Mouse (Mus musculus) left cerebral cortex, postnatal 10 days (tissue): Measurements from ENCODE around the gene Gm9125. TPM values are rescaled to one million over a fixed set of nuclear protein-coding genes. Genes with fewer than 3 reads are reported as not detected.
"Not testable (repeated sequence)": the region's sequence is repeated elsewhere in the genome, so short reads cannot be mapped to it uniquely, and the experiment has no call there.

Source experiments
- DNase-seq, 2 experiments: peaks; one replicate each; pipeline ENCODE4 v3.0.0; 2021 to 2022; ENCODE audit warnings: low spot score in 2 of 2, mixed read lengths in 1 of 2; ENCODE audit errors: extremely low spot score in 1 of 2
- intact Hi-C: fragments of 180-260 bp; cut with DNase I; formaldehyde crosslinking; loops from one replicate; pipeline ENCODE4 v1.15.1; 2025
- total RNA-seq, 2 experiments: library from RNA; stranded (reverse); gene quantifications; 2 replicates each; pipeline ENCODE4 v1.2.3; 2021

Gene Gm9125
- total RNA-seq: not detected

GRCm38 (mm10) chr3:94054785-94055184 lies at the start of gene Gm9125:
Gm9125 (minus strand) TSS chr3:94054885.
- DNase-seq, intact Hi-C loops: not testable (repeated sequence)

DNA sequence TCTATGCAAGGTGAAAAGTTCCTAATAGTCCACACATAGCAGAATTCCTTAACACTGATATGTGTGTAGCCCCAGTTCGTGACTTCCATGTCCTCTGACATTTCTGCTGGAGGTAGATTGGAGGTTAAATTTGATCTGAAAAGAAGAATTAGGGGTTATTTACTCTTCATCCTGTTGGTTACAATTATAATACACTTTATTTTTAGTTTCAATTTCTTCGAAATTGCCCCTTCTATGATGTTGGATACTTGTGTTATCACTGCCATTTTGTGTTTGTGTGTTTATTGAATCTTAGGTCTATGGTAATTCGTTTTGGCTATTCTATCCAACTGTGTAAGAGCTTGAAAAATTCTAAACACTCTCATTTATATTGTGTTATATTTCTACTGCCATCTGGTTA lies 17.9 kb upstream of the Gm9125 start, which contains the start of gene Gm10697:
Gm10697 (minus strand) TSS at position 101 of the 400 bp plus-strand sequence.
- intact Hi-C loops, DNase-seq: not testable (repeated sequence)

DNA sequence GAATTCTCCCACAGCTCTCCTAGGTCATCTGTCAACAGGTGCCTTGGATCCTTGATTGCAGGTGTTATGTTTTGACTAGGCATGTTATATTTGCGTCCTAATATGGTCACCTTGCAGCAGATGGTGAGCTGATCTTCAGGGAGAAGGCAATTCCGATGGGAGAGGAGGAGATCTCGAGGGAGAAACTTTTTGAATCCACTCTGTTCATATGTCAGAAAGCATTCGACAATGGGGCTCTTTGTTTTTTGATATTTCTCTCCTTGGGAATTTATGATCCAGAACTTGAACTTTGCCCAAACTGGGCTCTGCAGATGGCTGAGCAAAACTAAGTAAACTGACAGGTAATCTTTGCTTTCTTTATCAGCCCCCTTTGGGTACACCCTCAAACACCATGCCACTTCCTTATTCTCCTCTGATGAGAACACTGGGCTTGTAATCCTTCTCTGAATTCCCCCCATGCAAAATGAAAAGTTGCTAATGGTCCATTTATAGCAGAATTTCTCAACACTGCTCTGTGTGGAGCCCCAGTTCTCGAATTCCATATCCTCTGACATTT lies 5.0 kb downstream of the Gm9125 start:
- intact Hi-C loops, DNase-seq: not testable (repeated sequence)

DNA sequence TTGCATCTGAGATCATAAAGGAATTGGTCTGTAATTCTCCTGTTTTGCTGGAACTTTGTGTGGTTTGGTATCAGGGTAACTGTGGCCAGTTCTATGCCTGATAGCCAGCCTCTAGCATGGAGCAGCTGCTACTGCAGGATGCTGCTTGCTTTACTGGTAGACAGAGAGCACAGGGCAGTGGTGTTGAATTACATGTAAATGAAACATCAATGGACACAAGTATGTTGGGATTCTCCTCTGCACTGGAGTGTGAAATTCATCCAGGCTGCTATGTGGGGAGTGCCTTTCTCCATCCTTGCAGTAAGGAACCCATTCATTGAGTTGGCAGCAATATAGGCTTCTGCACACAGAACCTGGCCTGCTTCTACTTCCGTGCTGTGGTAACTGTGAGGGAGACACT lies 16.4 kb downstream of the Gm9125 start:
- DNase-seq, intact Hi-C loops: not testable (repeated sequence)

DNA sequence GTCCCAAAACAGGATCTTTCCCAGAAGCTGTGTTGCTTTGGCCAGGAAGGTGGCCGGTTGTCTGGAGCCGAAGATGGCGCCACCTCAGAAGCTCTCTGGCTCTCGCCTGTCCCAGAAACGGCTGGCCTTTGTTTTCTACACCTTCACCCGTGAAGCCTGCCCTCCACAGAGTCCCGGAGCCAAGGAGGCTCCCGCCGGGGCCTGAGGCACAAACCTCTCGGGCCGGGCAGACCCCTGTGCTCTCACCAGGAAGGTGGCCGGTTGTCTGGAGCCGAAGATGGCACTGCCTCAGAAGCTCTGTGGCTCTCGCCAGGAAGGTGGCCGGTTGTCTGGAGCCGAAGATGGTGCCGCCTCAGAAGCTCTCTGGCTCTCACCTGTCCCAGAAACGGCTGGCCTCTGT lies 20.3 kb downstream of the Gm9125 start:
- DNase-seq, intact Hi-C loops: not testable (repeated sequence)

Other genes starting within 250 kb of the Gm9125 start
- gene Tdpoz3, start 228.9 kb downstream of the Gm9125 start, total RNA-seq: not detected
- not detected for gene Gm9117, start 111.3 kb downstream of the Gm9125 start, total RNA-seq
- gene Tdpoz5, start 93.6 kb downstream of the Gm9125 start, total RNA-seq: not detected
- not detected for gene Gm10697, start 17.8 kb upstream of the Gm9125 start, total RNA-seq
- gene Gm10696, start 123.3 kb upstream of the Gm9125 start, total RNA-seq: not detected
- gene Gm5286, start 141.8 kb upstream of the Gm9125 start, total RNA-seq: not detected
- under 1 TPM in 1 of 2 experiments, not detected in 1; 0.32 TPM for gene Gm4778, start 209.2 kb upstream of the Gm9125 start, total RNA-seq